Mouse (Mus musculus) intestine, embryonic 15.5 days (tissue): Measurements from ENCODE around the gene Abhd12. TPM values are rescaled to one million over a fixed set of nuclear protein-coding genes. Genes with fewer than 3 reads are reported as not detected.
A peak's percentile ranks its signal among the peaks of the same experiment; 100 is the strongest.

Source experiments
- ATAC-seq: fragments of 200-750 bp; cut with Nextera tagmentation; 2 replicates; pipeline ENCODE4 v1.8.0; 2017; ENCODE audit warnings: moderate TSS enrichment, moderate library complexity
- H3K27ac ChIP-seq: fragments of 300-500 bp; sonication (generic); 2 replicates; pipeline ENCODE4 v1.5.1; 2015; ENCODE audit warnings: mild to moderate bottlenecking, inconsistent platforms
- H3K27me3 ChIP-seq: fragments of 300-500 bp; sonication (generic); replicated peaks from 2 replicates; pipeline ENCODE4 v1.6.1; 2015; ENCODE audit warnings: inconsistent platforms
- H3K36me3 ChIP-seq: fragments of 300-500 bp; sonication (generic); 2 replicates; pipeline ENCODE4 v1.6.1; 2015; ENCODE audit warnings: inconsistent platforms
- H3K4me1 ChIP-seq: fragments of 300-500 bp; sonication (generic); replicated peaks from 2 replicates; pipeline ENCODE4 v1.6.1; 2015; ENCODE audit warnings: inconsistent platforms
- H3K4me2 ChIP-seq: fragments of 300-500 bp; sonication (generic); replicated peaks from 2 replicates; pipeline ENCODE4 v1.6.1; 2015; ENCODE audit warnings: mild to moderate bottlenecking, inconsistent platforms
- H3K4me3 ChIP-seq: fragments of 300-500 bp; sonication (generic); replicated peaks from 2 replicates; pipeline ENCODE4 v1.5.1; 2015; ENCODE audit warnings: inconsistent platforms
- H3K9ac ChIP-seq: fragments of 300-500 bp; sonication (generic); 2 replicates; pipeline ENCODE4 v1.6.1; 2015; ENCODE audit warnings: inconsistent platforms
- H3K9me3 ChIP-seq: fragments of 300-500 bp; sonication (generic); 2 replicates; pipeline ENCODE4 v1.6.1; 2016; ENCODE audit warnings: inconsistent platforms
- WGBS: fragments of 180-500 bp; shearing (Covaris S2); methylation state at CpG from one replicate; pipeline ENCODE4 v1.1.7; 2015; 5-methylcytosine and 5-hydroxymethylcytosine counted together
- polyA plus RNA-seq: library from polyadenylated mRNA; unstranded; fragments of >200 nt; fragmentation: Nextera tagmentation; extraction: Ambion mirVana; gene quantifications from 2 replicates; pipeline ENCODE4 v1.2.1, GENCODE M21; 2015

Abhd12 gene
- polyA plus RNA-seq, 1 experiment from 2014 or later, result 52.5 TPM

DNA sequence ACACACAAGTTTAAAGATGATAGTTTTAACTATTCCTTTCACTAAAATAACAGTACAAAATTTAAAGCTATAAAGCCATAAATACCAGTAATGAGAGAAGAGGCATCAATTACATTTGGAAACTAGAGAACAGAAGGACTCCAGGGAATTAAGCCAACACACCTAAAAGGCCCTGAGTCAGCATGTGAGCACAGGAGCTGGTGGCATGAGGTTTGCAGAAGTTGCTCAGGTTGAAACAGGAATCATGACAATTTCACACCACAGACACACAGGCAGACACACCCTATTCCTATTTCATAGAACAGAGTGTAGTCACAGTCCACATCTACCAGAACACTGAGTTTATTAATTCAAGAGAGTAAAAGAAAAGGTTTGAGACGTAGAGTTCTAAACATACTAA lies 30.0 kb downstream of the Abhd12 start:
- Histone ChIP-seq H3K4me2 (no peak overlapping the region), H3K4me1 (0 out of 2 replicates have a peak, but pooled peaks cover 3% of the 10 kb centered on the region), H3K27me3 (no peaks in the 10 kb centered on the region), H3K9ac (no peak overlapping the region), H3K36me3 (no peaks in the 10 kb centered on the region), H3K9me3 (no peaks in the 10 kb centered on the region), H3K4me3 (no peak overlapping the region), H3K27ac (no peak overlapping the region)
- ATAC-seq, result no peak
- WGBS, result 87% methylated on average over 1 of the region's 1 CpGs

DNA sequence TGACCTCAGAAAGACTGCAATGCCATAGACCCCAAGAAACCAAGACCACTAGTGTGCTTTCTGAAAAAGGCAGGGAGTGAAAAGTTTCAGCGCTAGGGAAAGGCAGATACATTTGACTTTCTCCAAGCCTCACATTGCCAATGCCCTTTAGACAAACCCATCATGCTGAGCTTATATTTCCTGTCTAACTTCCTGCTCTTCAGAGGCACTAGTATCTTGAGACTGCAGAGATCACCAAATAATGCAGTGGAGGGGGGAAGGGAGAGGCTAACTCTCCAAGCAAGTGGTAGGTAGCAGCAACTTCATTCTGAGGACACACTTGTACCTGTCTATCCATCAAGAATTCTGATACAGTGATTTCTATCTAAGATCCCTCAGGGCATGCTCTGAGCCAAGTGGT lies 35.1 kb downstream of the Abhd12 start:
- no peak for ATAC-seq
- no peak overlapping the region for H3K4me3 ChIP-seq
- H3K27ac ChIP-seq, result no peak overlapping the region
- H3K27me3 ChIP-seq, result no peaks in the 10 kb centered on the region
- H3K4me1 ChIP-seq, result 0 out of 2 replicates have a peak, but pooled peaks cover 3% of the 10 kb centered on the region
- H3K4me2 ChIP-seq, result no peak overlapping the region
- WGBS, result 85% methylated on average over 1 of the region's 1 CpGs
- H3K36me3 ChIP-seq, result no peaks in the 10 kb centered on the region
- no peak overlapping the region for H3K9ac ChIP-seq
- no peaks in the 10 kb centered on the region for H3K9me3 ChIP-seq

- no peak overlapping the region for H3K4me3 ChIP-seq
- H3K9ac ChIP-seq, result no peak overlapping the region
- no peaks in the 10 kb centered on the region for H3K4me1 ChIP-seq
- H3K27me3 ChIP-seq, result no peaks in the 10 kb centered on the region
- ATAC-seq, result no peak
- no peak overlapping the region for H3K27ac ChIP-seq
- 92% methylated on average over 2 of the region's 2 CpGs for WGBS
- H3K36me3 ChIP-seq, result no peaks in the 10 kb centered on the region
- H3K9me3 ChIP-seq, result no peaks in the 10 kb centered on the region
- no peak overlapping the region for H3K4me2 ChIP-seq
These were observed 37.5 kb downstream of the Abhd12 start for GRCm38 (mm10) chr2:150867021-150867420.

DNA sequence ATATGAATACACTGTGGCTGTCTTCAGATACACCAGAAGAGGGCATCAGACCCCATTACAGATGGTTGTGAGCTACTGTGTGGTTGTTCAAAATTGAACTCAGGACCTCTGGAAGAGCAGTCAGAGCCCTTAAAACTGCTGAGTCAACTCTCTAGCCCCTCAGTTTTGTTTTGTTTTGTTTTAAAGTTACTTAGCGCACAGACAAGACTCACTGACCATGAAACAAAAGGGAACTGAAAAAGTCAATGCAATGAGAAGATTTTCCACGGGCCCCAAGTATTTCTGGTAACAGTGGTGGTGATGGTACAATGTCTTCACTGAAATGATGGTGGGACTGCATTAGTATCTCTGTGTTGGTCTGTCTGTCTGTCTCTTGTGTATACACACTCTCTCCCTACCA lies 43.4 kb downstream of the Abhd12 start:
- Histone ChIP-seq H3K27me3 (no peaks in the 10 kb centered on the region), H3K4me2 (no peak overlapping the region), H3K36me3 (no peaks in the 10 kb centered on the region), H3K9me3 (no peaks in the 10 kb centered on the region), H3K4me1 (no peaks in the 10 kb centered on the region), H3K4me3 (no peak overlapping the region), H3K9ac (no peak overlapping the region), H3K27ac (no peak overlapping the region)
- WGBS, result 84% methylated on average over 2 of the region's 2 CpGs
- no peak for ATAC-seq

- Histone ChIP-seq H3K4me1 (no peaks in the 10 kb centered on the region), H3K27ac (no peak overlapping the region), H3K9ac (no peak overlapping the region), H3K36me3 (no peaks in the 10 kb centered on the region), H3K27me3 (no peaks in the 10 kb centered on the region), H3K9me3 (no peaks in the 10 kb centered on the region), H3K4me3 (no peak overlapping the region), H3K4me2 (no peak overlapping the region)
- WGBS, result 79% methylated on average over 11 of the region's 11 CpGs
- no peak for ATAC-seq
These were observed 44.7 kb downstream of the Abhd12 start for GRCm38 (mm10) chr2:150859709-150860470.

GRCm38 (mm10) chr2:150858724-150859487 lies 45.6 kb downstream of the Abhd12 start:
- Histone ChIP-seq H3K27ac (0 out of 2 replicates have a peak overlapping the region, but pooled peaks have one; percentile 36), H3K9me3 (no peaks in the 10 kb centered on the region), H3K4me3 (no peak overlapping the region), H3K4me2 (peak overlapping the region; percentile 28; the same call in 1 of the 2 replicates), H3K4me1 (no peaks in the 10 kb centered on the region), H3K36me3 (no peaks in the 10 kb centered on the region), H3K27me3 (no peaks in the 10 kb centered on the region), H3K9ac (no peak overlapping the region)
- 58% methylated on average over 9 of the region's 9 CpGs for WGBS
- peak; percentile 97 for ATAC-seq

- Histone ChIP-seq H3K9ac (no peak overlapping the region), H3K36me3 (no peaks in the 10 kb centered on the region), H3K4me1 (no peaks in the 10 kb centered on the region), H3K4me2 (no peak overlapping the region), H3K27ac (no peak overlapping the region), H3K27me3 (no peaks in the 10 kb centered on the region), H3K9me3 (no peaks in the 10 kb centered on the region), H3K4me3 (no peak overlapping the region)
- no peak for ATAC-seq
These were observed 49.4 kb downstream of the Abhd12 start for GRCm38 (mm10) chr2:150855186-150855585.

GRCm38 (mm10) chr2:150851251-150851650 lies 53.3 kb downstream of the Abhd12 start:
- ATAC-seq, result no peak
- Histone ChIP-seq H3K27ac (no peak overlapping the region), H3K4me2 (no peak overlapping the region)

GRCm38 (mm10) chr2:150847436-150847995 lies 57.0 kb downstream of the Abhd12 start:
- no peak for ATAC-seq
- no peak overlapping the region for H3K4me3 ChIP-seq
- no peak overlapping the region for H3K9ac ChIP-seq
- H3K27me3 ChIP-seq, result no peaks in the 10 kb centered on the region
- no peaks in the 10 kb centered on the region for H3K9me3 ChIP-seq
- no peak overlapping the region for H3K4me2 ChIP-seq
- no peaks in the 10 kb centered on the region; the same call in 1 of the 2 replicates for H3K36me3 ChIP-seq
- 54% methylated on average over 8 of the region's 8 CpGs for WGBS
- H3K27ac ChIP-seq, result no peak overlapping the region
- H3K4me1 ChIP-seq, result peaks cover 3% of the 10 kb centered on the region; the same call in 1 of the 2 replicates

More at GRCm38 (mm10) chr2:150851251-150851650, 53.3 kb downstream of the Abhd12 start:
- Histone ChIP-seq H3K4me1 (peaks cover 3% of the 10 kb centered on the region; the same call in 1 of the 2 replicates), H3K27me3 (no peaks in the 10 kb centered on the region), H3K9ac (no peak overlapping the region), H3K36me3 (no peaks in the 10 kb centered on the region), H3K9me3 (no peaks in the 10 kb centered on the region), H3K4me3 (no peak overlapping the region)
- 64% methylated on average over 9 of the region's 9 CpGs for WGBS

DNA sequence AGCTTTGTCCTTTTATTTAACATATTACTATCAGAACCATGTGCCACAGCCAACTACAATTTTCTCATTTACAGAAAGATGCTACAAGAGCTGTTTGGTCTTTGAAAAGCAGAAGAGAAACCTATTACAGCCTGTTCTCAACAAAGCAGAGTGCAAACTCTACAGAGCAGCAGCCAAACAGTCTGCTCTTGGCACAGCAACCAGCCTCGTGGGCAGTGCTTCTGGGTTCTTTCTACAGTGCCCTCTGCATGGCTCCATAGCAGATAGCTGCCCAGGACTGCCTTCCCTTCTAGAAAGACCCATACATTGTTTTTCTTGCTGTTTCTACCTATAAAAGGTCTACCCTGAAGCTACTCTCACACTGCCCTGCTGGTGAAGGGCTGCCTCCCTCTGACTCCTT lies 59.7 kb downstream of the Abhd12 start:
- ATAC-seq, result no peak
- H3K9me3 ChIP-seq, result no peaks in the 10 kb centered on the region

DNA sequence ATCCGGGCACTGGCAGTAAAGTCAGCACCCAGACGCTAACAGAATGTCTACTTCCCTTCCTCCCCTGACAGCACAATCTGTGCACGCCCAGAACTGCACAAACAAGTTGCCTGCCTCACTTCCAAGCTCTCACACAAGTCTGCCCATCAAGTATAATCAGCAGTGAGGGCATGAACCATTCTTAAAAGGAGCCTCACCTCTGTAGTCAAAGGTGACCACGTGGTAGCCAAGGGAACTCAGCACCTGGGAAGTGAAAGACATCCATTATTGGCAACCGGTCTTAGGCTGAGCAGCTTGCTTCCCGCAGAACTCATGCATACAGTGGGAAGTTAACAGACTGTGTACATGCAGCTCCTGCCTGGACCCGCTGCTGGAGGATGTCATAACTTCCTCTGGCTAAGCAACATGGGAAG lies 62.5 kb downstream of the Abhd12 start:
- H3K9me3 ChIP-seq, result no peaks in the 10 kb centered on the region
- WGBS, result 54% methylated on average over 7 of the region's 7 CpGs
- no peak overlapping the region for H3K9ac ChIP-seq
- H3K4me2 ChIP-seq, result no peak overlapping the region
- no peak overlapping the region for H3K27ac ChIP-seq
- no peak for ATAC-seq
- H3K27me3 ChIP-seq, result no peaks in the 10 kb centered on the region
- H3K4me1 ChIP-seq, result no peaks in the 10 kb centered on the region
- no peak overlapping the region for H3K4me3 ChIP-seq
- peaks cover 3% of the 10 kb centered on the region; the same call in 1 of the 2 replicates for H3K36me3 ChIP-seq

More for the DNA sequence above, 59.7 kb downstream of the Abhd12 start:
- 61% methylated on average over 1 of the region's 1 CpGs for WGBS
- Histone ChIP-seq H3K27ac (no peak overlapping the region), H3K9ac (no peak overlapping the region), H3K27me3 (no peaks in the 10 kb centered on the region), H3K4me1 (peaks cover 3% of the 10 kb centered on the region; the same call in 1 of the 2 replicates), H3K4me2 (no peak overlapping the region), H3K36me3 (no peaks in the 10 kb centered on the region; the same call in 1 of the 2 replicates), H3K4me3 (no peak overlapping the region)

- ATAC-seq, result no peak
- Histone ChIP-seq H3K9me3 (no peaks in the 10 kb centered on the region), H3K27ac (no peak overlapping the region), H3K4me3 (no peak overlapping the region), H3K9ac (no peak overlapping the region), H3K27me3 (no peaks in the 10 kb centered on the region), H3K36me3 (peaks cover 3% of the 10 kb centered on the region; the same call in 1 of the 2 replicates), H3K4me1 (no peaks in the 10 kb centered on the region), H3K4me2 (no peak overlapping the region)
- WGBS, result 62% methylated on average over 11 of the region's 11 CpGs
These were observed 63.4 kb downstream of the Abhd12 start for GRCm38 (mm10) chr2:150841109-150841508.
